Mouse (Mus musculus) intestine, embryonic 14.5 days (tissue): ENCODE data around the gene Mtap. TPM values are rescaled to one million over a fixed set of nuclear protein-coding genes. Genes with fewer than 3 reads are reported as not detected.

Experiments
- ATAC-seq: fragments of 200-750 bp; cut with Nextera tagmentation; replicated peaks from 2 replicates; pipeline ENCODE4 v1.8.0; 2017; ENCODE audit warnings: low read depth, moderate number of reproducible peaks, moderate TSS enrichment, moderate library complexity; ENCODE audit not compliant: low FRiP score, low TSS enrichment
- DNase-seq: peaks from one replicate; pipeline ENCODE4 v3.0.0-alpha.2; 2018; ENCODE audit warnings: low spot score
- H3K27ac ChIP-seq: fragments of 300-500 bp; sonication (generic); 2 replicates; pipeline ENCODE4 v1.5.1; 2014; ENCODE audit warnings: low read depth, mild to moderate bottlenecking, control low read depth
- H3K27me3 ChIP-seq: fragments of 300-500 bp; sonication (generic); replicated peaks from 2 replicates; pipeline ENCODE4 v1.6.1; 2014; ENCODE audit warnings: low read length, control low read depth; ENCODE audit not compliant: control insufficient read depth, insufficient read depth
- H3K36me3 ChIP-seq: fragments of 300-500 bp; sonication (generic); 2 replicates; pipeline ENCODE4 v1.6.1; 2014; ENCODE audit warnings: low read length, control low read depth; ENCODE audit not compliant: control insufficient read depth, insufficient read depth
- H3K4me1 ChIP-seq: fragments of 300-500 bp; sonication (generic); replicated peaks from 2 replicates; pipeline ENCODE4 v1.6.1; 2014; ENCODE audit warnings: low read length, control low read depth, mixed read lengths; ENCODE audit not compliant: control insufficient read depth, insufficient read depth
- H3K4me2 ChIP-seq: fragments of 300-500 bp; sonication (generic); 2 replicates; pipeline ENCODE4 v1.6.1; 2014; ENCODE audit warnings: low read length
- H3K4me3 ChIP-seq: fragments of 300-500 bp; sonication (generic); 2 replicates; pipeline ENCODE4 v1.5.1; 2014; ENCODE audit warnings: low read depth, low read length, control low read depth, mixed read lengths
- H3K9ac ChIP-seq: fragments of 300-500 bp; sonication (generic); 2 replicates; pipeline ENCODE4 v1.6.1; 2014; ENCODE audit warnings: mild to moderate bottlenecking, low read length
- H3K9me3 ChIP-seq: fragments of 300-500 bp; sonication (generic); 2 replicates; pipeline ENCODE4 v1.6.1; 2016; ENCODE audit warnings: low read length, control low read depth; ENCODE audit not compliant: control insufficient read depth
- WGBS: fragments of 180-500 bp; shearing (Covaris S2); extraction: QIAGEN DNeasy Blood & Tissue Kit; methylation state at CpG from one replicate; pipeline ENCODE4 v1.1.7; 2014; 5-methylcytosine and 5-hydroxymethylcytosine counted together
- polyA plus RNA-seq: library from polyadenylated mRNA; unstranded; fragments of >200 nt; fragmentation: Nextera tagmentation; extraction: Ambion mirVana; gene quantifications from 2 replicates; pipeline ENCODE4 v1.2.1, GENCODE M21; 2014

The Mtap gene
- polyA plus RNA-seq, 1 experiment from 2014 or later, result 69.7 TPM

DNA sequence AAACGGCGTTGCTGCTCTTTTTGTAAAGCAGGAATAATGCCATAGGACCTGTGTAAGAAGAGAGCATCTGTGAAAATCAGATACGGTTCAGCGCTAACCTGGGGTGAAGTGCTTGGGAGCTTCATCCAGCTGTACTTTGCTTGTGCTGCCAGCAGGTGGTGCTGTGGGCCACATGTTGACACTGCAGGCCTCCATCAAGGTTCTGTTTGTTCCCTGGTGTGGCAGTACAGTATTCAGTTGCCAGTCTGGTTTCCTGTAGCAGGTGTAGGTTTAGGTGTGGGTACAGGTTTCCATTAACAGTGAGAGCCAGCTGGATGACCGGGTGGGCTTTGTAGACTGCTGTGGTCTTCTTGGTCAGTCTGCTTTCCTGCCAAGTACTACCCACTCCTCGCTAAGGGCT lies 8.5 kb downstream of the Mtap start:
- Histone ChIP-seq H3K4me3 (no peak overlapping the region), H3K36me3 (peaks cover 30% of the 10 kb centered on the region), H3K4me1 (no peaks in the 10 kb centered on the region; the same call in 1 of the 2 replicates), H3K9me3 (no peaks in the 10 kb centered on the region), H3K27me3 (no peaks in the 10 kb centered on the region), H3K9ac (no peak overlapping the region), H3K4me2 (no peak overlapping the region), H3K27ac (no peak overlapping the region)
- WGBS, result 50% methylated on average over 6 of the region's 6 CpGs
- peak; percentile 56 for ATAC-seq
- DNase-seq, result peak; percentile 81

- Histone ChIP-seq H3K4me1 (no peaks in the 10 kb centered on the region; the same call in 1 of the 2 replicates), H3K27me3 (no peaks in the 10 kb centered on the region), H3K36me3 (peaks cover 32% of the 10 kb centered on the region), H3K9me3 (no peaks in the 10 kb centered on the region), H3K9ac (no peak overlapping the region), H3K4me2 (no peak overlapping the region), H3K27ac (no peak overlapping the region), H3K4me3 (no peak overlapping the region)
- DNase-seq (no peak), ATAC-seq (no peak)
- WGBS, result 53% methylated on average over 3 of the region's 3 CpGs
Observed at GRCm38 (mm10) chr4:89146291-89146690, 9.4 kb downstream of the Mtap start.

DNA sequence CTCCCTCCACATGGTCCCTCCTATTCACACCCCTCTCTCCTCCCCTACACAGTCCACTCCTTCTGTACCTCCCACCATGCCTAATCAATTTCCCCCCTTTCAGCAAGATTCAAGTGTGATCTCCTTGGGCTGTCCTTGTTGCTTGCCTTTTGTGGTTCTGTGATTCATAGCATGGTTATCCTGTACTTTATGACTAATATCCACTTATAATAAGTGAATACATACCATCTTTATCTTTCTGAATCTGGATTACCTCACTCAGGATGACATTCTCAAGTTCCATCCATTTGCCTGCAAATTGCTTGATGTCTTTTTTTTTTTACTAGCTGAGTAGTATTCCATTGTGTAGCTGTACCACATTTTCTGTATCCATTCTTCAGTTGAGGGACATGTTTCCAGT lies 12.3 kb downstream of the Mtap start:
- no peak overlapping the region for H3K9ac ChIP-seq
- no peaks in the 10 kb centered on the region for H3K27me3 ChIP-seq
- peaks cover 39% of the 10 kb centered on the region for H3K36me3 ChIP-seq
- H3K4me3 ChIP-seq, result no peak overlapping the region
- H3K27ac ChIP-seq, result no peak overlapping the region
- no peaks in the 10 kb centered on the region for H3K9me3 ChIP-seq
- no peak overlapping the region for H3K4me2 ChIP-seq
- DNase-seq, result no peak
- ATAC-seq, result no peak
- H3K4me1 ChIP-seq, result no peaks in the 10 kb centered on the region

GRCm38 (mm10) chr4:89161389-89161788 lies 24.5 kb downstream of the Mtap start:
- ATAC-seq (no peak), DNase-seq (no peak)
- H3K4me2 ChIP-seq, result no peak overlapping the region
- H3K36me3 ChIP-seq, result peaks cover 77% of the 10 kb centered on the region
- H3K27me3 ChIP-seq, result no peaks in the 10 kb centered on the region
- no peak overlapping the region for H3K9ac ChIP-seq
- no peaks in the 10 kb centered on the region for H3K4me1 ChIP-seq
- 99% methylated on average over 3 of the region's 3 CpGs for WGBS
- H3K9me3 ChIP-seq, result no peaks in the 10 kb centered on the region
- no peak overlapping the region for H3K27ac ChIP-seq
- no peak overlapping the region for H3K4me3 ChIP-seq

- Histone ChIP-seq H3K27ac (no peak overlapping the region), H3K27me3 (no peaks in the 10 kb centered on the region), H3K4me3 (no peak overlapping the region), H3K36me3 (peaks cover 76% of the 10 kb centered on the region), H3K9ac (no peak overlapping the region), H3K4me2 (no peak overlapping the region), H3K4me1 (no peaks in the 10 kb centered on the region), H3K9me3 (no peaks in the 10 kb centered on the region)
- ATAC-seq (no peak), DNase-seq (no peak)
- WGBS, result 70% methylated on average over 5 of the region's 5 CpGs
Observed at GRCm38 (mm10) chr4:89162496-89162895, 25.6 kb downstream of the Mtap start.

DNA sequence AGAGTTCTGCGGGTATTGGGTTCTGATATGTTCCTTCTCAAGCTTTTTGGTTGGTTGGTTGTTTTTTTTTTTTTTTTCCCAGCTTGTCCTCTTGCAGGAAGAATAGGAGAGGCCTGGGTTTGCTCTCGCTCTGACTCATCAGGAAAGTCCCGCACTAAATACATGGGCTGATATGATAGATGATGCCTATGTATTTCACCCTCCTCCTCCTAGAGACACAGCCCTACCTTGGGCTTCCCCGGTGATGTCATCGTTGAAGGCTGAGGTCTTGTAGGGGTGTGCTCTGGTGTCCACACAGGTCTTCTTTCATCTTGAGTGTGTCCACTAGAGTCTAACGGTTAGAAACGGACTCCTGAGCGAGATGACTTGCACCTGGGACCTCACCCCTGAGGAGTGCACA lies 26.7 kb downstream of the Mtap start:
- no peaks in the 10 kb centered on the region for H3K4me1 ChIP-seq
- H3K9me3 ChIP-seq, result no peaks in the 10 kb centered on the region
- H3K27ac ChIP-seq, result no peak overlapping the region
- ATAC-seq, result no peak
- H3K4me3 ChIP-seq, result no peak overlapping the region
- peaks cover 79% of the 10 kb centered on the region for H3K36me3 ChIP-seq
- no peaks in the 10 kb centered on the region for H3K27me3 ChIP-seq
- no peak overlapping the region for H3K9ac ChIP-seq
- H3K4me2 ChIP-seq, result no peak overlapping the region
- 95% methylated on average over 8 of the region's 8 CpGs for WGBS
- DNase-seq, result no peak

- DNase-seq, result no peak
- Histone ChIP-seq H3K4me3 (no peak overlapping the region), H3K4me2 (no peak overlapping the region), H3K9ac (no peak overlapping the region), H3K27me3 (no peaks in the 10 kb centered on the region), H3K9me3 (no peaks in the 10 kb centered on the region), H3K36me3 (peaks cover 77% of the 10 kb centered on the region), H3K4me1 (no peaks in the 10 kb centered on the region), H3K27ac (no peak overlapping the region)
- 91% methylated on average over 2 of the region's 2 CpGs for WGBS
- ATAC-seq, result no peak
Observed at GRCm38 (mm10) chr4:89164681-89165080, 27.8 kb downstream of the Mtap start.

GRCm38 (mm10) chr4:89168877-89169276 lies 32.0 kb downstream of the Mtap start:
- Histone ChIP-seq H3K36me3 (peaks cover 81% of the 10 kb centered on the region), H3K4me2 (no peak overlapping the region), H3K9me3 (no peaks in the 10 kb centered on the region), H3K27ac (no peak overlapping the region), H3K4me1 (no peaks in the 10 kb centered on the region), H3K9ac (no peak overlapping the region), H3K4me3 (no peak overlapping the region), H3K27me3 (no peaks in the 10 kb centered on the region)
- no peak for DNase-seq
- 94% methylated on average over 9 of the region's 9 CpGs for WGBS
- ATAC-seq, result no peak

DNA sequence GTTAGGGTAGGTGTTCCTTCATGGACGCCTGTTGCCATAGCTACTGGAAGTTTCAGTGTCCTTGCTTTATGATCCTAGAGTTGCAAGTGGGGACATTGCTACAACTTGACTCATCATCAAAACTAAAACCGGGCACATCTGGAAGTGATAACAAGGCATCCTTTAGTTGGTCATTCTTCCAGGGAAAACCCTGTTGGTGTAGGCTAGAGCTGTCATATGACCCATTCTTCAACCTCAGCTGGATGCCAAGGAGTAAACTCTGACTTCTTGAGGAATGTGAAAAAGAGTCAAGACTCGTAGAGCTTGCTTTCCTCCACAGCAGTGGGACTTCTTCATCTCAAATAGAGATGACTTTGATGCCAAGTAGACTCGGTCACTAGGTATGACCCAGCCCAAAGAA lies 32.8 kb downstream of the Mtap start:
- ATAC-seq, result no peak
- H3K27ac ChIP-seq, result no peak overlapping the region
- 85% methylated on average over 4 of the region's 4 CpGs for WGBS
- no peaks in the 10 kb centered on the region for H3K9me3 ChIP-seq
- no peak overlapping the region for H3K9ac ChIP-seq
- no peak for DNase-seq
- no peaks in the 10 kb centered on the region for H3K27me3 ChIP-seq
- H3K4me1 ChIP-seq, result no peaks in the 10 kb centered on the region
- no peak overlapping the region for H3K4me2 ChIP-seq
- H3K4me3 ChIP-seq, result no peak overlapping the region
- peaks cover 80% of the 10 kb centered on the region for H3K36me3 ChIP-seq
